Mouse (Mus musculus) kidney, postnatal 0 days (tissue): Measurements from ENCODE around the gene Epb41l5. TPM values are rescaled to one million over a fixed set of nuclear protein-coding genes. Genes with fewer than 3 reads are reported as not detected.
A peak's percentile ranks its signal among the peaks of the same experiment; 100 is the strongest.

ENCODE experiments used
- ATAC-seq: fragments of 200-750 bp; cut with Nextera tagmentation; replicated peaks from 2 replicates; pipeline ENCODE4 v1.8.0; 2017; ENCODE audit warnings: low read depth, moderate number of reproducible peaks, moderate TSS enrichment, moderate library complexity; ENCODE audit not compliant: low FRiP score
- DNase-seq: peaks from one replicate; pipeline ENCODE4 v3.0.0-alpha.2; 2016; ENCODE audit warnings: low spot score
- H3K27ac ChIP-seq: fragments of 300-500 bp; sonication (generic); 2 replicates; pipeline ENCODE4 v1.5.1; 2014; ENCODE audit warnings: mild to moderate bottlenecking
- H3K27me3 ChIP-seq: fragments of 300-500 bp; sonication (generic); 2 replicates; pipeline ENCODE4 v1.6.1; 2014; ENCODE audit warnings: low read length, mixed read lengths; ENCODE audit not compliant: insufficient read depth
- H3K36me3 ChIP-seq: fragments of 300-500 bp; sonication (generic); 2 replicates; pipeline ENCODE4 v1.6.1; 2014; ENCODE audit warnings: low read length, mixed read lengths; ENCODE audit not compliant: insufficient read depth
- H3K4me1 ChIP-seq: fragments of 300-500 bp; sonication (generic); replicated peaks from 2 replicates; pipeline ENCODE4 v1.6.1; 2014; ENCODE audit warnings: antibody characterized with exemption, low read length, mixed read lengths; ENCODE audit not compliant: insufficient read depth
- H3K4me2 ChIP-seq: fragments of 300-500 bp; sonication (generic); 2 replicates; pipeline ENCODE4 v1.6.1; 2014; ENCODE audit warnings: mild to moderate bottlenecking, low read length, moderate library complexity, mixed read lengths
- H3K4me3 ChIP-seq: fragments of 300-500 bp; sonication (generic); replicated peaks from 2 replicates; pipeline ENCODE4 v1.5.1; 2014; ENCODE audit warnings: low read depth, low read length
- H3K9ac ChIP-seq: fragments of 300-500 bp; sonication (generic); 2 replicates; pipeline ENCODE4 v1.6.1; 2014; ENCODE audit warnings: low read depth, low read length
- H3K9me3 ChIP-seq: fragments of 300-500 bp; sonication (generic); replicated peaks from 2 replicates; pipeline ENCODE4 v1.6.1; 2016; ENCODE audit warnings: low read length, inconsistent platforms, mixed read lengths
- CTCF ChIP-seq: IDR thresholded peaks from 2 replicates; pipeline ENCODE4 v1.5.1; 2016; ENCODE audit warnings: antibody characterized with exemption, low read depth, mild to moderate bottlenecking, moderate library complexity
- WGBS: fragments of 180-500 bp; shearing (Covaris S2); extraction: QIAGEN DNeasy Blood & Tissue Kit; methylation state at CpG from one replicate; pipeline ENCODE4 v1.1.7; 2014; 5-methylcytosine and 5-hydroxymethylcytosine counted together
- polyA plus RNA-seq: library from polyadenylated mRNA; unstranded; fragments of >200 nt; fragmentation: Nextera tagmentation; extraction: Ambion mirVana; gene quantifications from 2 replicates; pipeline ENCODE4 v1.2.1, GENCODE M21; 2015

Epb41l5 gene
- polyA plus RNA-seq, 1 experiment from 2014 or later, result 50.9 TPM

DNA sequence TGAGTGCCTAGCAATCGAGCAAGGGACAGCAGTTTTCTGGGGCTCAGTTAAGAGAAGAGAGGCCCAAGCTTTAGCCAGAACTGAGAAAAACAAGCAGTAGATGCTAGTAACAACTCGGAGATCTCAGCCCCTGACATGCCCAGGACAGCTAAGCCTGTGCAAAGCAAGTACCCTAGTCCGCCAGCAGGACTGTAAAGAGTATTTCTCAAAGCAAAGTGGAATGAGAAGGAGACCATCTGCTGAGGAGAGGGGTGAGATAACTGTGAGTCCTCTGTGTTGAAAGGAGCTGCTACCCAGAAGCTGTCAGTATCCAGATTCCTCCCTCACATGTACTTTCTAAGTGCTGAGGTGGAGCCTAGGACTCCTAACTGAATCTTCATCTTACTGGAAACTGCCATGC is 102.3 kb downstream of the Epb41l5 start:
- no peaks in the 10 kb centered on the region for H3K9me3 ChIP-seq
- H3K27ac ChIP-seq, result no peak overlapping the region
- WGBS, result 91% methylated on average over 3 of the region's 3 CpGs
- no peak for ATAC-seq
- TF ChIP-seq CTCF, result no peak
- no peak overlapping the region for H3K9ac ChIP-seq
- H3K4me1 ChIP-seq, result no peaks in the 10 kb centered on the region
- H3K4me2 ChIP-seq, result no peak overlapping the region
- DNase-seq, result no peak
- H3K27me3 ChIP-seq, result no peaks in the 10 kb centered on the region
- peaks cover 9% of the 10 kb centered on the region; the same call in 1 of the 2 replicates for H3K36me3 ChIP-seq
- H3K4me3 ChIP-seq, result no peak overlapping the region

- no peak overlapping the region for H3K4me3 ChIP-seq
- no peak overlapping the region for H3K9ac ChIP-seq
- ATAC-seq (no peak), DNase-seq (no peak)
- no peaks in the 10 kb centered on the region for H3K4me1 ChIP-seq
- H3K27me3 ChIP-seq, result no peaks in the 10 kb centered on the region
- H3K36me3 ChIP-seq, result peaks cover 8% of the 10 kb centered on the region; the same call in 1 of the 2 replicates
- no peaks in the 10 kb centered on the region for H3K9me3 ChIP-seq
- no peak overlapping the region for H3K4me2 ChIP-seq
- no peak for TF ChIP-seq CTCF
- 88% methylated on average over 4 of the region's 4 CpGs for WGBS
- H3K27ac ChIP-seq, result no peak overlapping the region
Measured at GRCm38 (mm10) chr1:119545671-119546070, 103.1 kb downstream of the Epb41l5 start.

- peaks cover 8% of the 10 kb centered on the region; the same call in 1 of the 2 replicates for H3K36me3 ChIP-seq
Measured at GRCm38 (mm10) chr1:119545164-119545563, 103.6 kb downstream of the Epb41l5 start.

GRCm38 (mm10) chr1:119544611-119545155 is 104.1 kb downstream of the Epb41l5 start:
- Histone ChIP-seq H3K4me3 (no peak overlapping the region), H3K9me3 (no peaks in the 10 kb centered on the region), H3K36me3 (peaks cover 4% of the 10 kb centered on the region; the same call in 1 of the 2 replicates), H3K9ac (no peak overlapping the region), H3K27ac (no peak overlapping the region), H3K27me3 (no peaks in the 10 kb centered on the region), H3K4me2 (no peak overlapping the region), H3K4me1 (no peaks in the 10 kb centered on the region)
- ATAC-seq, result no peak
- peak; percentile 30 for DNase-seq
- 55% methylated on average over 5 of the region's 5 CpGs for WGBS
- TF ChIP-seq CTCF, result no peak

More at GRCm38 (mm10) chr1:119545164-119545563, 103.6 kb downstream of the Epb41l5 start:
- DNase-seq, result no peak
- WGBS, result 49% methylated on average over 2 of the region's 2 CpGs
- Histone ChIP-seq H3K4me2 (no peak overlapping the region), H3K4me3 (no peak overlapping the region), H3K9ac (no peak overlapping the region), H3K27me3 (no peaks in the 10 kb centered on the region), H3K9me3 (no peaks in the 10 kb centered on the region), H3K4me1 (no peaks in the 10 kb centered on the region), H3K27ac (no peak overlapping the region)
- TF ChIP-seq CTCF, result no peak
- no peak for ATAC-seq

GRCm38 (mm10) chr1:119543316-119543715 is 105.5 kb downstream of the Epb41l5 start:
- Histone ChIP-seq H3K4me1 (no peaks in the 10 kb centered on the region), H3K27ac (no peak overlapping the region), H3K4me3 (no peak overlapping the region), H3K36me3 (peaks cover 4% of the 10 kb centered on the region; the same call in 1 of the 2 replicates), H3K9me3 (no peaks in the 10 kb centered on the region), H3K4me2 (no peak overlapping the region), H3K9ac (no peak overlapping the region), H3K27me3 (no peaks in the 10 kb centered on the region)
- TF ChIP-seq CTCF, result no peak
- 80% methylated on average over 6 of the region's 6 CpGs for WGBS
- ATAC-seq, result no peak
- DNase-seq, result no peak

- WGBS, result 51% methylated on average over 3 of the region's 3 CpGs
- Histone ChIP-seq H3K27ac (no peak overlapping the region), H3K9ac (no peak overlapping the region), H3K4me3 (no peak overlapping the region), H3K36me3 (no peaks in the 10 kb centered on the region), H3K4me1 (no peaks in the 10 kb centered on the region), H3K4me2 (no peak overlapping the region), H3K27me3 (no peaks in the 10 kb centered on the region), H3K9me3 (no peaks in the 10 kb centered on the region)
- peak; percentile 23; the same call in 1 of the 2 replicates for ATAC-seq
- TF ChIP-seq CTCF, result no peak
- DNase-seq, result no peak
Measured at GRCm38 (mm10) chr1:119541570-119541969, 107.2 kb downstream of the Epb41l5 start.
